Mouse (Mus musculus) gonadal fat pad, adult 2 months (tissue): Measurements from ENCODE around the gene Ablim1. TPM values are rescaled to one million over a fixed set of nuclear protein-coding genes. Genes with fewer than 3 reads are reported as not detected.

Source experiments
- DNase-seq: peaks from one replicate; pipeline ENCODE4 v3.0.0-alpha.2; 2012; ENCODE audit warnings: low read depth
- polyA plus RNA-seq: library from polyadenylated mRNA; depleted of rRNA; stranded (reverse); fragments of >200 nt; gene quantifications from 2 replicates; pipeline ENCODE4 v1.2.3, GENCODE M21; 2012; rRNA removed

Ablim1 gene
- polyA plus RNA-seq, 1 experiment: 57.5 TPM

DNA sequence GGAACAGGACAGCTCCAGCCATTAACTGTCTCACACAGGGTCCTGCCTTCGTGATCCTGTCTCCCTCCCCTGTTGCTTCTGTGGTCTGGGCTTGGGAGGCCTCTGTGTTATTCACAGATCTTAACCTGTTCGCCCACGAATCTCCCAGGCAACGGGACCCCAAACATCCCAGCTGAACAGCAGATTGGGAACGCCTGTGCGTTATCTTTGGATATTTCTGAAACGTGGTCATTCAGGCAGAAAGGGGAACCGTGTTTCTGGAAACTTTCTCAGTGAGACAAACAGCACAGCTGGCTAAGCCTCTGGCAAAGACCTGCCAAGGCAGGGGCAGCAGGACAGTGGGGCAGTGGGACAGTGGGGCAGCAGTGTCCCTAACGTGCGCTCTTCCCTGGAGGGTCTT, 331.0 kb downstream of the Ablim1 start:
- no peak for DNase-seq

Other genes starting within 250 kb of the Ablim1 start
- gene Fam160b1, start 45.8 kb upstream of the Ablim1 start, polyA plus RNA-seq: 10.8 and 14.0 TPM in 2 replicates
- 6.9 and 7.6 TPM in 2 replicates for gene Trub1, start 138.0 kb upstream of the Ablim1 start, polyA plus RNA-seq